Mouse (Mus musculus) forebrain, embryonic 15.5 days (tissue): Measurements from ENCODE around the gene Zfp607b. TPM values are rescaled to one million over a fixed set of nuclear protein-coding genes. Genes with fewer than 3 reads are reported as not detected.

Source experiments
- polyA plus RNA-seq: library from polyadenylated mRNA; unstranded; fragments of >200 nt; fragmentation: Nextera tagmentation; extraction: Ambion mirVana; gene quantifications from 2 replicates; pipeline ENCODE4 v1.2.1, GENCODE M21; 2015

The Zfp607b gene
- polyA plus RNA-seq, 1 experiment from 2014 or later: 14.2 TPM

Other genes with a start within 250 kb of the Zfp607b start
- 2.0 and 2.2 TPM in 2 replicates for gene Sptbn4, start 241.7 kb upstream of the Zfp607b start, polyA plus RNA-seq
- gene Blvrb, start 241.4 kb upstream of the Zfp607b start, polyA plus RNA-seq: 15.8 and 17.1 TPM in 2 replicates
- 13.8 and 14.3 TPM in 2 replicates for gene Sertad3, start 215.6 kb upstream of the Zfp607b start, polyA plus RNA-seq
- gene Sertad1, start 202.4 kb upstream of the Zfp607b start, polyA plus RNA-seq: 6.4 and 8.3 TPM in 2 replicates
- gene Prx, start 190.0 kb upstream of the Zfp607b start, polyA plus RNA-seq: 1.1 and 1.3 TPM in 2 replicates
- gene Hipk4, start 166.1 kb upstream of the Zfp607b start, polyA plus RNA-seq: 0.42 and 0.43 TPM in 2 replicates
- 95.7 and 106 TPM in 2 replicates for gene Pld3, start 136.1 kb upstream of the Zfp607b start, polyA plus RNA-seq
- gene 2310022A10Rik, start 136.1 kb upstream of the Zfp607b start, polyA plus RNA-seq: 36.9 and 38.9 TPM in 2 replicates
- 94.2 and 97.1 TPM in 2 replicates for gene Akt2, start 97.8 kb upstream of the Zfp607b start, polyA plus RNA-seq
- gene Ttc9b, start 35.4 kb upstream of the Zfp607b start, polyA plus RNA-seq: 64.1 and 66.2 TPM in 2 replicates
- gene Map3k10, start 14.7 kb upstream of the Zfp607b start, polyA plus RNA-seq: 15.1 and 16.9 TPM in 2 replicates
- 126 and 128 TPM in 2 replicates for gene Zfp60, start 42.0 kb downstream of the Zfp607b start, polyA plus RNA-seq
- gene Zfp626, start 117.9 kb downstream of the Zfp607b start, polyA plus RNA-seq: 2.8 and 3.0 TPM in 2 replicates
- gene Zfp59, start 149.3 kb downstream of the Zfp607b start, polyA plus RNA-seq: 12.0 and 12.7 TPM in 2 replicates
- gene Zfp607a, start 168.2 kb downstream of the Zfp607b start, polyA plus RNA-seq: 1.3 and 1.5 TPM in 2 replicates
- 17.4 and 18.0 TPM in 2 replicates for gene Zfp974, start 240.1 kb downstream of the Zfp607b start, polyA plus RNA-seq